Mouse (Mus musculus) embryonic facial prominence, embryonic 10.5 days (tissue): ENCODE measurements at regions not wholly inside any gene's neighbourhood (a gene's known extent, or its start where the extent isn't known, plus 50 kb on each side); places are given as distances from the start of the nearest gene placed in this dataset.

Source experiments
- DNase-seq: peaks from one replicate; pipeline ENCODE4 v3.0.0-alpha.2; 2017; ENCODE audit warnings: low spot score
- H3K27ac ChIP-seq: fragments of 300-500 bp; sonication (generic); replicated peaks from 2 replicates; pipeline ENCODE4 v1.5.1; 2016; ENCODE audit warnings: mild to moderate bottlenecking
- H3K27me3 ChIP-seq: fragments of 300-500 bp; sonication (generic); replicated peaks from 2 replicates; pipeline ENCODE4 v1.6.1; 2016; ENCODE audit warnings: low read depth, mild to moderate bottlenecking; ENCODE audit not compliant: poor library complexity, severe bottlenecking
- H3K36me3 ChIP-seq: fragments of 300-500 bp; sonication (generic); replicated peaks from 2 replicates; pipeline ENCODE4 v1.6.1; 2016; ENCODE audit warnings: mild to moderate bottlenecking, moderate library complexity
- H3K4me1 ChIP-seq: fragments of 300-500 bp; sonication (generic); 2 replicates; pipeline ENCODE4 v1.6.1; 2016
- H3K4me3 ChIP-seq: fragments of 300-500 bp; sonication (generic); 2 replicates; pipeline ENCODE4 v1.5.1; 2016; ENCODE audit warnings: mild to moderate bottlenecking, moderate library complexity
- H3K9me3 ChIP-seq: fragments of 300-500 bp; sonication (generic); 2 replicates; pipeline ENCODE4 v1.6.1; 2016; ENCODE audit warnings: mild to moderate bottlenecking
- WGBS: fragments of 180-500 bp; shearing (Covaris S2); methylation state at CpG from one replicate; pipeline ENCODE4 v1.1.7; 2016; 5-methylcytosine and 5-hydroxymethylcytosine counted together

- no peaks in the 10 kb centered on the region for H3K27me3 ChIP-seq
- no peak for DNase-seq
- H3K36me3 ChIP-seq = no peaks in the 10 kb centered on the region
- H3K9me3 ChIP-seq = no peaks in the 10 kb centered on the region
- H3K27ac ChIP-seq = no peak overlapping the region
- 89% methylated on average over 3 of the region's 3 CpGs for WGBS
- H3K4me3 ChIP-seq = no peak overlapping the region
- H3K4me1 ChIP-seq = no peaks in the 10 kb centered on the region
Observed at GRCm38 (mm10) chr15:68707306-68707705, 2206.6 kb upstream of the Lrrc6 start.

DNA sequence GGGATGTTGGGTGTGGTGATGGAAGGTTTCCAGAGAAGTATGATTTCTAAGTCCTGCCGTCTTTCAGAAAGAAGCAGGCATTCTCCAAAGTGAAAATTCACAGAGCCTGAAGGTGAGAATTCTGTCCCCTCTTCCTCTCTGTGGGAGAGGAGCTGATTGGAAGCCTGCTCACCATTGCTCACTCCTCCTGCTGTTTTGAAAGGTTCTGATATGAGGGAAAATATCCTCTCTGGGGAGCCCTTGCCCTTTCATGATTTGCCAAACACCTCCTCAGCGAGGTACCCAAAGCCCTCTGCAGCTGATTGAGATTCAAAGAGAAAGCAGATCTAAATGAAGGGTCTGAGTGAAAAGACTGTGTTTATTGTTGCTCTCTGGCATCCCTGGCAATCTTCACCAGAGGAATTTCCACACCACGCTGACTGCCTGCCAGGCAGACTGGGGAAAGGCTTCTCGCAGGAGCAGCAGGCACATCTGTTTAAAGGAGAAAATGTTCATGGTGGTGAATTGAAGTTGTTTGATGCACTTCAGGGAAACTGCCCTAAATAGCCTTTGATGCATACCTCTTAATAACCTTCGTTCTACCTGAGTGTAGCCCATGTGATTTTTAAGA lies 2194.4 kb upstream of the Lrrc6 start:
- Histone ChIP-seq H3K4me1 (peaks cover under 1% of the 10 kb centered on the region; the same call in 1 of the 2 replicates), H3K36me3 (no peaks in the 10 kb centered on the region)
- WGBS = 59% methylated on average over 5 of the region's 5 CpGs

GRCm38 (mm10) chr15:68667462-68667861 lies 2166.8 kb upstream of the Lrrc6 start:
- Histone ChIP-seq H3K9me3 (no peaks in the 10 kb centered on the region), H3K4me3 (no peak overlapping the region), H3K4me1 (no peaks in the 10 kb centered on the region), H3K36me3 (no peaks in the 10 kb centered on the region), H3K27me3 (no peaks in the 10 kb centered on the region), H3K27ac (no peak overlapping the region)
- DNase-seq = no peak
- 92% methylated on average over 1 of the region's 1 CpGs for WGBS

More for the DNA sequence above, 2194.4 kb upstream of the Lrrc6 start:
- H3K27me3 ChIP-seq = no peaks in the 10 kb centered on the region
- no peaks in the 10 kb centered on the region for H3K9me3 ChIP-seq
- no peak overlapping the region for H3K4me3 ChIP-seq
- no peak for DNase-seq
- no peak overlapping the region for H3K27ac ChIP-seq

DNA sequence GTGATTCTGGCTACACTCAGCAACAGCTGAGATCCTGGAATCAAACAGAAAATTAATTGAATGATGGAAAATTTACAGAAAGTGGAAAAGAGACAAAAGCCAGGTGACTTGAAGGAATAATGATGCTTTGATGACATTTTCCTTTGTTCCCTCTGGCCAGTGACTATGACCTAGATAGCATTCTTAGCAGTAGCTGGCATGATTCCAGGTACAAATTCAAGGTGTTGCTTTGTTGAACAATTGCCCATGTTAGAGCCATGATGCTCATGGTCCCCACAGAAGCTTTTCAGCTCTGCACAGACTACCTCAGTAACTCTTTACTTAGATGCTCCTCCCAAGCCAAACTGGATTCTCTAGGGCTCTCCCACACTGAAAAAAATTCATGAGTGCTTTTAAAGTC lies 2164.6 kb upstream of the Lrrc6 start:
- Histone ChIP-seq H3K4me1 (no peaks in the 10 kb centered on the region), H3K4me3 (no peak overlapping the region), H3K9me3 (no peaks in the 10 kb centered on the region), H3K27me3 (no peaks in the 10 kb centered on the region), H3K27ac (no peak overlapping the region), H3K36me3 (no peaks in the 10 kb centered on the region)
- DNase-seq = no peak

DNA sequence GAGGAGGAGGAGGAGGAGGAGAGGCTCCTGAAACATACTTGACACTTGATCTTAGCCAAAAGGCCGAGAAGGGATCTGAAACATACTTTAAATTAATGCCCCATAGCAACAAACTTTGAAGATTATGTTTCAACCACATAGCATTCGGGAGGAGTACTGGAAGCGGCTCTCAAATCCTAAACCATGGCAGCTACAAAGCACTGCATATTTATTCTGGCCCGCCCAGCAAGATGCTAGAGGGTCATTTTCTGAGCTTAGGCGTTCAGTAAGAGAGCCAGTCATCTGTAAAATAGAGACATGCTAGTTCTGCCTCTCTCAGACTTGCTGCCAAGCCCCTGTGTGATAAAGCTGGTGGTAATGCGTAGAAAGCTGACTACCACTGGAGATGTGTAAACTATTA lies 2156.0 kb upstream of the Lrrc6 start:
- no peaks in the 10 kb centered on the region for H3K9me3 ChIP-seq
- H3K4me1 ChIP-seq = no peaks in the 10 kb centered on the region
- H3K27me3 ChIP-seq = no peaks in the 10 kb centered on the region
- no peak for DNase-seq
- H3K36me3 ChIP-seq = no peaks in the 10 kb centered on the region
- WGBS = 70% methylated on average over 6 of the region's 6 CpGs
- H3K27ac ChIP-seq = no peak overlapping the region
- H3K4me3 ChIP-seq = no peak overlapping the region

- H3K9me3 ChIP-seq = no peaks in the 10 kb centered on the region
- H3K4me3 ChIP-seq = no peak overlapping the region
- no peak overlapping the region for H3K27ac ChIP-seq
- H3K27me3 ChIP-seq = no peaks in the 10 kb centered on the region
- no peaks in the 10 kb centered on the region for H3K36me3 ChIP-seq
- no peaks in the 10 kb centered on the region for H3K4me1 ChIP-seq
- 94% methylated on average over 3 of the region's 3 CpGs for WGBS
- DNase-seq = no peak
Observed at GRCm38 (mm10) chr15:68655046-68655445, 2154.3 kb upstream of the Lrrc6 start.

GRCm38 (mm10) chr15:68650609-68651008 lies 2149.9 kb upstream of the Lrrc6 start:
- Histone ChIP-seq H3K27me3 (no peaks in the 10 kb centered on the region), H3K4me1 (no peaks in the 10 kb centered on the region), H3K27ac (no peak overlapping the region), H3K9me3 (no peaks in the 10 kb centered on the region), H3K4me3 (no peak overlapping the region), H3K36me3 (no peaks in the 10 kb centered on the region)
- WGBS = 70% methylated on average over 2 of the region's 2 CpGs
- no peak for DNase-seq

GRCm38 (mm10) chr15:68650033-68650432 lies 2149.3 kb upstream of the Lrrc6 start:
- 67% methylated on average over 3 of the region's 3 CpGs for WGBS
- Histone ChIP-seq H3K27ac (no peak overlapping the region), H3K27me3 (no peaks in the 10 kb centered on the region), H3K4me3 (no peak overlapping the region), H3K4me1 (no peaks in the 10 kb centered on the region), H3K36me3 (no peaks in the 10 kb centered on the region), H3K9me3 (no peaks in the 10 kb centered on the region)
- no peak for DNase-seq

DNA sequence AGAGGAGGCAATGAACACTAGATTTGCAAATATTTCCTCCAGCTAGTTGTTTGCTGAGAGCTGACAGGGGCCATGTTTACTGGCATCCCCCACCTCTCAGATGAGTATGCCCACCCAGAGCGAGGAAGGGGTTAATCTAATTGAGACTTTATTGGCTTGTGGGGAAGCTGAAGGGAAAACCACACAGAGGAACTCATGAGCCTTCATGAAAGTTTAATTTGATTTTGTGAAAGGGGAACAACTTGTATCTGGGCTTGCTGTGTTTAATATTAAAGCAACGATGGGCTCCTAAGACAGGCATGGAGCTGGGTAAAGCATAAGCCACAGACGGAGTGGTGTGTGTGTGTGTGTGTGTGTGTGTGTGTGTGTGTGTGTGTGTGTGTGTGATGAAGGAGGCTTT lies 2146.2 kb upstream of the Lrrc6 start:
- Histone ChIP-seq H3K27ac (no peak overlapping the region), H3K36me3 (no peaks in the 10 kb centered on the region), H3K27me3 (no peaks in the 10 kb centered on the region), H3K9me3 (no peaks in the 10 kb centered on the region), H3K4me3 (no peak overlapping the region), H3K4me1 (no peaks in the 10 kb centered on the region)
- 79% methylated on average over 3 of the region's 3 CpGs for WGBS
- no peak for DNase-seq

DNA sequence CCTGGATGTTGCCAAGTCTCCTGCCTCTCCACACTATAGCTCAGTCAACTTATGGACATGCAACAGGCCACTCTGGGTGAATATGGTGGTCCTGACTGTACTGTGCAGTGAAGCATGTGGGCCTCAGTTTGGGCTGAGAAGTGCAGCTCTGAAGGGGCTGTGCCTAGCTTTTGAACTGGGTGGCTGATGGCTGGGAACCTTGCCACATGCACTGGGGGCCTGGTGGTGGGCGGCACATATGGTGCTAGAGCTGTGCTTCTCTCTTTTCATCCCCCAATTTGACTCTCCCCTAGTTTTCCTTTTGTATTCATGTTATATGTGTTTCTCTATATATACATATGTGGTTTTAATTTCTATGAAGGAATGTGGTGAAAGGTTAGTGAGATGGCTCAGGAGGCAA lies 2144.2 kb upstream of the Lrrc6 start:
- Histone ChIP-seq H3K4me3 (no peak overlapping the region), H3K27me3 (no peaks in the 10 kb centered on the region), H3K36me3 (no peaks in the 10 kb centered on the region), H3K4me1 (no peaks in the 10 kb centered on the region), H3K27ac (no peak overlapping the region), H3K9me3 (no peaks in the 10 kb centered on the region)
- 83% methylated on average over 1 of the region's 1 CpGs for WGBS
- no peak for DNase-seq

- no peak for DNase-seq
- Histone ChIP-seq H3K4me3 (no peak overlapping the region), H3K4me1 (no peaks in the 10 kb centered on the region), H3K36me3 (no peaks in the 10 kb centered on the region), H3K9me3 (no peaks in the 10 kb centered on the region), H3K27ac (no peak overlapping the region), H3K27me3 (no peaks in the 10 kb centered on the region)
Observed at GRCm38 (mm10) chr15:68635633-68636032, 2134.9 kb upstream of the Lrrc6 start.

DNA sequence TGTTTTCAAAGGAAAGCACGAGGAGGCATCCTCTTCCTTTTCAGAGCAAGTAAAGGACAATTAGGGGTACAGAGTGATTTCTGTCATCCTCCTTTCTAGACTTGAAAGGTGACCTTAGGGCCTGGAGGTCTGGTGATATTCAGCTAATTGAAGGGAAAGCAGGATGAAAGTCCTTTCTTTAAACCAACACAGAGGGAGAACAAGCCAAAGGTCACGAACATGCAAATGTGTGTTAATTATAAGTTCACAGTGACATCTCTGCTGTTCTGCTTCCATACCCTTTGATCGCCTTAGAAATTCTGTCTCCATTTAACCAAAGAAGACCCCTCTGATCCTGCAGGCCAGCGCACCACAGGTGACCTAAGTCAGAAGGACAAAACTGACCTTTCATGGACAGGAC lies 2126.3 kb upstream of the Lrrc6 start:
- Histone ChIP-seq H3K4me1 (no peaks in the 10 kb centered on the region), H3K4me3 (no peak overlapping the region), H3K27me3 (no peaks in the 10 kb centered on the region), H3K27ac (no peak overlapping the region), H3K9me3 (no peaks in the 10 kb centered on the region), H3K36me3 (no peaks in the 10 kb centered on the region)
- DNase-seq = no peak
- 53% methylated on average over 4 of the region's 4 CpGs for WGBS

GRCm38 (mm10) chr15:68624831-68625230 lies 2124.1 kb upstream of the Lrrc6 start:
- WGBS = 66% methylated on average over 3 of the region's 3 CpGs
- Histone ChIP-seq H3K36me3 (no peaks in the 10 kb centered on the region), H3K4me1 (no peaks in the 10 kb centered on the region), H3K27ac (no peak overlapping the region), H3K9me3 (no peaks in the 10 kb centered on the region), H3K4me3 (no peak overlapping the region), H3K27me3 (no peaks in the 10 kb centered on the region)
- no peak for DNase-seq
